Mouse (Mus musculus): Measurements from ENCODE around the gene Mien1. TPM values are rescaled to one million over a fixed set of nuclear protein-coding genes. Genes with fewer than 3 reads are reported as not detected.

The Mien1 gene
- polyA plus RNA-seq, 2 experiments: 48.5 to 86.8 TPM

- ATAC-seq (ENCODE audit: low FRiP score, low read depth) (no peak), DNase-seq (ENCODE audit: low spot score) (no peak)
- Histone ChIP-seq H3K4me3 (replicated peaks; ENCODE audit: low read length) (no peak overlapping the region), H3K4me1 (ENCODE audit: control insufficient read depth, insufficient read depth, low read length) (no peaks in the 10 kb centered on the region), H3K36me3 (ENCODE audit: control insufficient read depth, insufficient read depth, low read length) (no peaks in the 10 kb centered on the region), H3K9me3 (ENCODE audit: control insufficient read depth, low read length) (no peaks in the 10 kb centered on the region), H3K4me2 (replicated peaks; ENCODE audit: low read depth, low read length, severe bottlenecking) (no peak overlapping the region), H3K9ac (ENCODE audit: low read depth, low read length, severe bottlenecking) (no peak overlapping the region), H3K27ac (replicated peaks; ENCODE audit: low read depth, low read length) (no peak overlapping the region), H3K27me3 (ENCODE audit: control insufficient read depth, insufficient read depth, low read length) (no peaks in the 10 kb centered on the region)
- TF ChIP-seq POLR2A (IDR thresholded peaks at IDR 0.05; ENCODE audit: borderline replicate concordance, extremely low read depth, insufficient read depth, insufficient read length): no peak
- WGBS: 70% methylated on average over 22 of the region's 22 CpGs
Observed at GRCm38 (mm10) chr11:98469761-98470714, 31.2 kb upstream of the Mien1 start.

- 67% methylated on average over 6 of the region's 6 CpGs for WGBS
- no peak for ATAC-seq (ENCODE audit: low FRiP score, low read depth)
- H3K9me3 ChIP-seq (ENCODE audit: control insufficient read depth, low read length): no peaks in the 10 kb centered on the region
- no peak overlapping the region for H3K4me2 ChIP-seq (replicated peaks; ENCODE audit: low read depth, low read length, severe bottlenecking)
- H3K27me3 ChIP-seq (ENCODE audit: control insufficient read depth, insufficient read depth, low read length): peaks cover 4% of the 10 kb centered on the region; the same call in 1 of the 2 replicates
- DNase-seq (ENCODE audit: low spot score): no peak
- H3K4me1 ChIP-seq (ENCODE audit: control insufficient read depth, insufficient read depth, low read length): no peaks in the 10 kb centered on the region
- no peaks in the 10 kb centered on the region for H3K36me3 ChIP-seq (ENCODE audit: control insufficient read depth, insufficient read depth, low read length)
- H3K4me3 ChIP-seq (replicated peaks; ENCODE audit: low read length): no peak overlapping the region
- no peak overlapping the region for H3K27ac ChIP-seq (replicated peaks; ENCODE audit: low read depth, low read length)
- no peak for TF ChIP-seq POLR2A (IDR thresholded peaks at IDR 0.05; ENCODE audit: borderline replicate concordance, extremely low read depth, insufficient read depth, insufficient read length)
- H3K9ac ChIP-seq (ENCODE audit: low read depth, low read length, severe bottlenecking): no peak overlapping the region
Observed at GRCm38 (mm10) chr11:98464516-98464915, 25.7 kb upstream of the Mien1 start.

GRCm38 (mm10) chr11:98463911-98464310 is 25.1 kb upstream of the Mien1 start:
- H3K9me3 ChIP-seq (ENCODE audit: control insufficient read depth, low read length): no peaks in the 10 kb centered on the region
- WGBS: 80% methylated on average over 9 of the region's 9 CpGs

GRCm38 (mm10) chr11:98462255-98462654 is 23.5 kb upstream of the Mien1 start:
- no peaks in the 10 kb centered on the region for H3K9me3 ChIP-seq (ENCODE audit: control insufficient read depth, low read length)
- no peak overlapping the region for H3K27ac ChIP-seq (replicated peaks; ENCODE audit: low read depth, low read length)
- DNase-seq (ENCODE audit: low spot score): no peak
- peaks cover 17% of the 10 kb centered on the region; the same call in 1 of the 2 replicates for H3K27me3 ChIP-seq (ENCODE audit: control insufficient read depth, insufficient read depth, low read length)
- H3K4me2 ChIP-seq (replicated peaks; ENCODE audit: low read depth, low read length, severe bottlenecking): no peak overlapping the region
- 94% methylated on average over 6 of the region's 6 CpGs for WGBS
- ATAC-seq (ENCODE audit: low FRiP score, low read depth): no peak
- no peak overlapping the region for H3K9ac ChIP-seq (ENCODE audit: low read depth, low read length, severe bottlenecking)
- no peak for TF ChIP-seq POLR2A (IDR thresholded peaks at IDR 0.05; ENCODE audit: borderline replicate concordance, extremely low read depth, insufficient read depth, insufficient read length)
- H3K4me1 ChIP-seq (ENCODE audit: control insufficient read depth, insufficient read depth, low read length): 0 out of 2 replicates have a peak, but pooled peaks cover 2% of the 10 kb centered on the region
- H3K4me3 ChIP-seq (replicated peaks; ENCODE audit: low read length): no peak overlapping the region
- no peaks in the 10 kb centered on the region for H3K36me3 ChIP-seq (ENCODE audit: control insufficient read depth, insufficient read depth, low read length)

More at GRCm38 (mm10) chr11:98463911-98464310, 25.1 kb upstream of the Mien1 start:
- ATAC-seq (ENCODE audit: low FRiP score, low read depth) (no peak), DNase-seq (ENCODE audit: low spot score) (no peak)
- no peak overlapping the region for H3K4me2 ChIP-seq (replicated peaks; ENCODE audit: low read depth, low read length, severe bottlenecking)
- no peak overlapping the region for H3K9ac ChIP-seq (ENCODE audit: low read depth, low read length, severe bottlenecking)
- H3K4me3 ChIP-seq (replicated peaks; ENCODE audit: low read length): no peak overlapping the region
- no peaks in the 10 kb centered on the region for H3K36me3 ChIP-seq (ENCODE audit: control insufficient read depth, insufficient read depth, low read length)
- H3K27me3 ChIP-seq (ENCODE audit: control insufficient read depth, insufficient read depth, low read length): peaks cover 9% of the 10 kb centered on the region; the same call in 1 of the 2 replicates
- H3K27ac ChIP-seq (replicated peaks; ENCODE audit: low read depth, low read length): no peak overlapping the region
- no peaks in the 10 kb centered on the region for H3K4me1 ChIP-seq (ENCODE audit: control insufficient read depth, insufficient read depth, low read length)
- TF ChIP-seq POLR2A (IDR thresholded peaks at IDR 0.05; ENCODE audit: borderline replicate concordance, extremely low read depth, insufficient read depth, insufficient read length): no peak

- WGBS: 37% methylated on average over 6 of the region's 6 CpGs
- Histone ChIP-seq H3K9ac (ENCODE audit: low read depth, low read length, severe bottlenecking) (no peak overlapping the region), H3K4me3 (replicated peaks; ENCODE audit: low read length) (no peak overlapping the region), H3K27me3 (ENCODE audit: control insufficient read depth, insufficient read depth, low read length) (peaks cover 17% of the 10 kb centered on the region; the same call in 1 of the 2 replicates), H3K9me3 (ENCODE audit: control insufficient read depth, low read length) (no peaks in the 10 kb centered on the region), H3K4me1 (ENCODE audit: control insufficient read depth, insufficient read depth, low read length) (0 out of 2 replicates have a peak, but pooled peaks cover 2% of the 10 kb centered on the region), H3K4me2 (replicated peaks; ENCODE audit: low read depth, low read length, severe bottlenecking) (no peak overlapping the region), H3K36me3 (ENCODE audit: control insufficient read depth, insufficient read depth, low read length) (no peaks in the 10 kb centered on the region), H3K27ac (replicated peaks; ENCODE audit: low read depth, low read length) (no peak overlapping the region)
- no peak for TF ChIP-seq POLR2A (IDR thresholded peaks at IDR 0.05; ENCODE audit: borderline replicate concordance, extremely low read depth, insufficient read depth, insufficient read length)
- DNase-seq (ENCODE audit: low spot score) (no peak), ATAC-seq (ENCODE audit: low FRiP score, low read depth) (no peak)
Observed at GRCm38 (mm10) chr11:98461109-98461720, 22.4 kb upstream of the Mien1 start.
